Mouse (Mus musculus): ENCODE measurements around the gene Mettl24. TPM values are rescaled to one million over a fixed set of nuclear protein-coding genes. Genes with fewer than 3 reads are reported as not detected.

Gene Mettl24
- polyA plus RNA-seq, 1 experiment = not detected

GRCm38 (mm10) chr10:40725471-40725870 is 42.4 kb downstream of the Mettl24 start:
- Histone ChIP-seq H3K36me3 (replicated peaks; ENCODE audit: low read length) (no peaks in the 10 kb centered on the region), H3K4me1 (no peaks in the 10 kb centered on the region), H3K4me3 (replicated peaks) (no peak overlapping the region), H3K27me3 (replicated peaks) (peaks cover 7% of the 10 kb centered on the region), H3K9me3 (no peaks in the 10 kb centered on the region)
- TF ChIP-seq GATA1 (IDR thresholded peaks at IDR 0.05; ENCODE audit: borderline replicate concordance, low read length) (no peak), FLI1 (IDR thresholded peaks at IDR 0.05; ENCODE audit: low read length) (no peak)

GRCm38 (mm10) chr10:40726288-40726902 is 43.3 kb downstream of the Mettl24 start:
- no peaks in the 10 kb centered on the region for H3K9me3 ChIP-seq
- H3K36me3 ChIP-seq (replicated peaks; ENCODE audit: low read length) = no peaks in the 10 kb centered on the region
- H3K4me1 ChIP-seq = no peaks in the 10 kb centered on the region
- H3K4me3 ChIP-seq (replicated peaks) = no peak overlapping the region
- TF ChIP-seq GATA1 (IDR thresholded peaks at IDR 0.05; ENCODE audit: borderline replicate concordance, low read length) = no peak
- no peak for TF ChIP-seq FLI1 (IDR thresholded peaks at IDR 0.05; ENCODE audit: low read length)
- H3K27me3 ChIP-seq (replicated peaks) = peaks cover 7% of the 10 kb centered on the region

- TF ChIP-seq GATA1 (IDR thresholded peaks at IDR 0.05; ENCODE audit: borderline replicate concordance, low read length) = no peak
- no peak for TF ChIP-seq FLI1 (IDR thresholded peaks at IDR 0.05; ENCODE audit: low read length)
Measured at GRCm38 (mm10) chr10:40726989-40727388, 43.9 kb downstream of the Mettl24 start.

GRCm38 (mm10) chr10:40730200-40730599 is 47.1 kb downstream of the Mettl24 start:
- Histone ChIP-seq H3K27me3 (replicated peaks) (peaks cover 8% of the 10 kb centered on the region), H3K4me1 (no peaks in the 10 kb centered on the region), H3K9me3 (no peaks in the 10 kb centered on the region), H3K4me3 (replicated peaks) (no peak overlapping the region), H3K36me3 (replicated peaks; ENCODE audit: low read length) (no peaks in the 10 kb centered on the region)
- TF ChIP-seq FLI1 (IDR thresholded peaks at IDR 0.05; ENCODE audit: low read length) (no peak), GATA1 (IDR thresholded peaks at IDR 0.05; ENCODE audit: borderline replicate concordance, low read length) (no peak)

More at GRCm38 (mm10) chr10:40726989-40727388, 43.9 kb downstream of the Mettl24 start:
- Histone ChIP-seq H3K4me1 (no peaks in the 10 kb centered on the region), H3K36me3 (replicated peaks; ENCODE audit: low read length) (no peaks in the 10 kb centered on the region), H3K9me3 (no peaks in the 10 kb centered on the region), H3K4me3 (replicated peaks) (no peak overlapping the region), H3K27me3 (replicated peaks) (peaks cover 11% of the 10 kb centered on the region)

GRCm38 (mm10) chr10:40733291-40733690 is 50.2 kb downstream of the Mettl24 start:
- Histone ChIP-seq H3K4me3 (replicated peaks) (no peak overlapping the region), H3K9me3 (no peaks in the 10 kb centered on the region), H3K27me3 (replicated peaks) (peaks cover 6% of the 10 kb centered on the region), H3K4me1 (peaks cover 6% of the 10 kb centered on the region), H3K36me3 (replicated peaks; ENCODE audit: low read length) (no peaks in the 10 kb centered on the region)
- TF ChIP-seq FLI1 (IDR thresholded peaks at IDR 0.05; ENCODE audit: low read length) (no peak), GATA1 (IDR thresholded peaks at IDR 0.05; ENCODE audit: borderline replicate concordance, low read length) (no peak)

- H3K4me1 ChIP-seq = peaks cover 11% of the 10 kb centered on the region
- TF ChIP-seq GATA1 (IDR thresholded peaks at IDR 0.05; ENCODE audit: borderline replicate concordance, low read length) (no peak), FLI1 (IDR thresholded peaks at IDR 0.05; ENCODE audit: low read length) (no peak)
- no peaks in the 10 kb centered on the region for H3K9me3 ChIP-seq
- peaks cover 6% of the 10 kb centered on the region for H3K27me3 ChIP-seq (replicated peaks)
- H3K4me3 ChIP-seq (replicated peaks) = no peak overlapping the region
- H3K36me3 ChIP-seq (replicated peaks; ENCODE audit: low read length) = no peaks in the 10 kb centered on the region
Measured at GRCm38 (mm10) chr10:40736172-40736571, 53.1 kb downstream of the Mettl24 start.

GRCm38 (mm10) chr10:40737274-40738112 is 54.4 kb downstream of the Mettl24 start:
- H3K36me3 ChIP-seq (replicated peaks; ENCODE audit: low read length) = no peaks in the 10 kb centered on the region
- TF ChIP-seq GATA1 (IDR thresholded peaks at IDR 0.05; ENCODE audit: borderline replicate concordance, low read length) (no peak), FLI1 (IDR thresholded peaks at IDR 0.05; ENCODE audit: low read length) (no peak)

GRCm38 (mm10) chr10:40740696-40741095 is 57.6 kb downstream of the Mettl24 start:
- Histone ChIP-seq H3K4me1 (peaks cover 11% of the 10 kb centered on the region), H3K4me3 (replicated peaks) (no peak overlapping the region), H3K27me3 (replicated peaks) (peaks cover 2% of the 10 kb centered on the region), H3K9me3 (no peaks in the 10 kb centered on the region), H3K36me3 (replicated peaks; ENCODE audit: low read length) (no peaks in the 10 kb centered on the region)
- TF ChIP-seq GATA1 (IDR thresholded peaks at IDR 0.05; ENCODE audit: borderline replicate concordance, low read length) (no peak), FLI1 (IDR thresholded peaks at IDR 0.05; ENCODE audit: low read length) (no peak)

More at GRCm38 (mm10) chr10:40737274-40738112, 54.4 kb downstream of the Mettl24 start:
- H3K4me3 ChIP-seq (replicated peaks) = peak overlapping the region; percentile 23
- H3K27me3 ChIP-seq (replicated peaks) = peaks cover 2% of the 10 kb centered on the region
- H3K4me1 ChIP-seq = peaks cover 11% of the 10 kb centered on the region
- no peaks in the 10 kb centered on the region for H3K9me3 ChIP-seq

GRCm38 (mm10) chr10:40750293-40751047 is 67.4 kb downstream of the Mettl24 start:
- Histone ChIP-seq H3K4me1 (no peaks in the 10 kb centered on the region), H3K4me3 (replicated peaks) (no peak overlapping the region), H3K36me3 (replicated peaks; ENCODE audit: low read length) (no peaks in the 10 kb centered on the region), H3K27me3 (replicated peaks) (no peaks in the 10 kb centered on the region), H3K9me3 (no peaks in the 10 kb centered on the region)
- no peak for TF ChIP-seq GATA1 (IDR thresholded peaks at IDR 0.05; ENCODE audit: borderline replicate concordance, low read length)
- no peak for TF ChIP-seq FLI1 (IDR thresholded peaks at IDR 0.05; ENCODE audit: low read length)
